7 mouse cellular contexts compared by ENCODE assay signal in the genomic region with DNA sequence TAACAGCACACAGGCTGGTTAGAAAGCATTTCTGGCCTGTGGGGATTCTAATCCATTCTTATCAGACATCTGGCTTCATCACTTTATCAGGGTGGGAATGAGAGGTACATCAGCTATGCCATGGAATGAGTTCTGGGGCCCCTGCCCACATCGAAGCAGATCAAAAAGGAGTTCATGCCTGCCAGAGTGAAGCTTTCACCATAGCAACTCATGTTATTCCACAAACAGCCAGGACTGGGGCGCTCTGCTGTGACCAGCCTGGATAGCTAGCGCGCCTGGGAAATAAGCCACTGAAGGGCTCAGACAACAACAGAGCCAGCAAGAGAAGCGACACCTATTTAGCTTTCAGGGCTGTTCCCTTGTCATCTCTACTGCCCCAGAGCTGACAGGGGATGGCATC. TPM values are rescaled to one million over a fixed set of nuclear protein-coding genes. Genes with fewer than 3 reads are reported as not detected.
DNase-seq lines count a peak whose midpoint lies in the region; ATAC-seq and TF ChIP-seq lines count a peak whose summit lies in the region.

No protein-coding gene starts in this region.

- no peaks in the 10 kb centered on the region for H3K36me3 ChIP-seq in forebrain, embryonic 16.5 days (ENCODE audit: control insufficient read depth, insufficient read depth)
- H3K36me3 ChIP-seq in intestine, postnatal 0 days (ENCODE audit: control insufficient read depth, insufficient read depth): no peaks in the 10 kb centered on the region
- H3K36me3 ChIP-seq in neural tube, embryonic 12.5 days: no peaks in the 10 kb centered on the region

- H3K4me3 ChIP-seq in forebrain, embryonic 16.5 days (replicated peaks; ENCODE audit: low read length): no peak overlapping the region
- H3K4me3 ChIP-seq in intestine, postnatal 0 days (ENCODE audit: low read depth, low read length): no peak overlapping the region
- no peak overlapping the region for H3K4me3 ChIP-seq in neural tube, embryonic 12.5 days

- H3K4me1 ChIP-seq in forebrain, embryonic 16.5 days (replicated peaks; ENCODE audit: control insufficient read depth, insufficient read depth, low read length): peaks cover 18% of the 10 kb centered on the region
- H3K4me1 ChIP-seq in intestine, postnatal 0 days (replicated peaks; ENCODE audit: control insufficient read depth, insufficient read depth, low read length): peaks cover 14% of the 10 kb centered on the region; the same call in 1 of the 2 replicates
- peaks cover 48% of the 10 kb centered on the region for H3K4me1 ChIP-seq in neural tube, embryonic 12.5 days

- DNase-seq in lung, postnatal 36 days: peak; percentile 22
- DNase-seq in lung, postnatal 14 days: no peak
- DNase-seq in gastrocnemius, postnatal 4 days (ENCODE audit: low spot score in 2 of 2): no peak
- no peak for DNase-seq in urinary bladder, postnatal 4 days (ENCODE audit: low spot score in 2 of 2)

- peak; percentile 29; the same call in 1 of the 2 replicates for ATAC-seq in forebrain, embryonic 16.5 days
- no peak for ATAC-seq in intestine, postnatal 0 days
- peak; percentile 19 for ATAC-seq in neural tube, embryonic 12.5 days (ENCODE audit: low FRiP score, low read depth)

- no peak overlapping the region for H3K4me2 ChIP-seq in forebrain, embryonic 16.5 days (ENCODE audit: low read length)
- no peak overlapping the region for H3K4me2 ChIP-seq in intestine, postnatal 0 days (replicated peaks; ENCODE audit: low read depth)
- peak overlapping the region; percentile 22; the same call in 1 of the 2 replicates for H3K4me2 ChIP-seq in neural tube, embryonic 12.5 days (replicated peaks)

- 29% methylated on average over 5 of the region's 5 CpGs for WGBS in forebrain, embryonic 16.5 days
- WGBS in intestine, postnatal 0 days: 64% methylated on average over 5 of the region's 5 CpGs
- WGBS in neural tube, embryonic 12.5 days: 34% methylated on average over 5 of the region's 5 CpGs

- no peak overlapping the region for H3K27ac ChIP-seq in forebrain, embryonic 16.5 days (ENCODE audit: low read length)
- no peak overlapping the region for H3K27ac ChIP-seq in intestine, postnatal 0 days (ENCODE audit: low read depth, low read length)
- no peak overlapping the region for H3K27ac ChIP-seq in neural tube, embryonic 12.5 days

- H3K9me3 ChIP-seq in forebrain, embryonic 16.5 days (ENCODE audit: control insufficient read depth, low read length): no peaks in the 10 kb centered on the region
- no peaks in the 10 kb centered on the region for H3K9me3 ChIP-seq in intestine, postnatal 0 days (ENCODE audit: control insufficient read depth)
- no peaks in the 10 kb centered on the region for H3K9me3 ChIP-seq in neural tube, embryonic 12.5 days

- H3K9ac ChIP-seq in forebrain, embryonic 16.5 days (replicated peaks; ENCODE audit: low read depth, low read length): no peak overlapping the region
- H3K9ac ChIP-seq in intestine, postnatal 0 days (ENCODE audit: low read depth, low read length): no peak overlapping the region
- H3K9ac ChIP-seq in neural tube, embryonic 12.5 days: no peak overlapping the region

- H3K27me3 ChIP-seq in forebrain, embryonic 16.5 days (replicated peaks; ENCODE audit: control insufficient read depth, insufficient read depth, low read length): no peaks in the 10 kb centered on the region; the same call in 1 of the 2 replicates
- H3K27me3 ChIP-seq in intestine, postnatal 0 days (replicated peaks; ENCODE audit: control insufficient read depth, insufficient read depth, low read length): no peaks in the 10 kb centered on the region
- H3K27me3 ChIP-seq in neural tube, embryonic 12.5 days (replicated peaks): no peaks in the 10 kb centered on the region

- peak; percentile 27; the same call in 1 of the 2 replicates for TF ChIP-seq CTCF in intestine, postnatal 0 days (IDR thresholded peaks at IDR 0.05; ENCODE audit: low read depth)

RNA-seq across cellular contexts. Expression of gene Tram2, which starts 4.8 kb away (rescaled TPM):
- 2.0 and 2.3 TPM in 2 replicates for polyA plus RNA-seq in forebrain, embryonic 16.5 days (2015; fragmentation: Nextera tagmentation; extraction: Ambion mirVana)
- polyA plus RNA-seq in intestine, postnatal 0 days (2015; fragmentation: Nextera tagmentation; extraction: Ambion mirVana): 4.2 and 4.3 TPM in 2 replicates
- polyA plus RNA-seq in neural tube, embryonic 12.5 days (2016; fragmentation: Nextera tagmentation; extraction: Ambion mirVana): 3.5 and 3.6 TPM in 2 replicates
- 10 to 100 TPM; 20.8 to 21.6 TPM for total RNA-seq in gastrocnemius, postnatal 4 days (2021)
